Mouse (Mus musculus) G1E (cell line): Measurements from ENCODE around the gene Chm. TPM values are rescaled to one million over a fixed set of nuclear protein-coding genes. Genes with fewer than 3 reads are reported as not detected.

Source experiments
- ATAC-seq: 2 replicates; pipeline ENCODE4 v1.8.0; 2016; ENCODE audit warnings: mild to moderate bottlenecking; ENCODE audit not compliant: insufficient number of reproducible peaks, poor library complexity, low FRiP score, severe bottlenecking; ENCODE audit errors: extremely low read depth
- DNase-seq: peaks from one replicate; pipeline ENCODE4 v3.0.0; 2012; ENCODE audit warnings: low spot score
- H3K27me3 ChIP-seq: 2 replicates; pipeline ENCODE4 v1.6.1; 2012; ENCODE audit warnings: mild to moderate bottlenecking, low read length, inconsistent platforms; ENCODE audit not compliant: insufficient read depth
- H3K36me3 ChIP-seq: replicated peaks from 2 replicates; pipeline ENCODE3; 2012; ENCODE audit warnings: mild to moderate bottlenecking, inconsistent platforms
- H3K4me1 ChIP-seq: 2 replicates; pipeline ENCODE4 v1.6.1; 2012; ENCODE audit warnings: low read depth, low read length, inconsistent platforms, mixed read lengths; ENCODE audit not compliant: insufficient read depth
- H3K4me3 ChIP-seq: 2 replicates; pipeline ENCODE4 v1.5.1; 2012; ENCODE audit warnings: low read depth, mild to moderate bottlenecking, inconsistent platforms, low read length, moderate library complexity, mixed read lengths
- H3K9me3 ChIP-seq: replicated peaks from 2 replicates; pipeline ENCODE4 v1.6.1; 2012; ENCODE audit warnings: inconsistent platforms
- CTCF ChIP-seq: IDR thresholded peaks from 2 replicates; pipeline ENCODE4 v1.5.1; 2012; ENCODE audit warnings: low read depth, low read length, inconsistent platforms, mixed read lengths
- GATA1 ChIP-seq: IDR thresholded peaks from 2 replicates; pipeline ENCODE4 v1.6.1; 2012; ENCODE audit warnings: borderline replicate concordance, low read length, inconsistent platforms, mixed read lengths
- GATA2 ChIP-seq: IDR thresholded peaks from 2 replicates; pipeline ENCODE4 v1.6.1; 2012; ENCODE audit warnings: low read depth, low read length, inconsistent platforms, borderline replicate concordance
- POLR2AphosphoS5 ChIP-seq: IDR thresholded peaks from 2 replicates; pipeline ENCODE4 v1.6.1; 2012; ENCODE audit warnings: low read depth, low read length, inconsistent platforms; ENCODE audit not compliant: insufficient replicate concordance
- TAL1 ChIP-seq: conservative IDR thresholded peaks from 2 replicates; pipeline ENCODE4 v1.6.1; 2012; ENCODE audit warnings: low read depth, low read length, inconsistent platforms, mixed read lengths
- polyA plus RNA-seq: library from polyadenylated mRNA; stranded (reverse); fragments of >175 nt; gene quantifications from 2 replicates; pipeline ENCODE4 v1.2.3, GENCODE M21; 2012
- total RNA-seq, 2 experiments: library from RNA; stranded (forward) in 1 of 2; stranded (reverse) in 1 of 2; fragments of 200-1000 nt in 1 of 2; fragments of >200 nt in 1 of 2; fragmentation: Nextera tagmentation in 1 of 2; gene quantifications; 2 replicates each; pipeline ENCODE4 v1.2.3; 2014 to 2017

Gene Chm
- total and polyA plus RNA-seq, 3 experiments = 0.99 to 37.2 (median 36.5) TPM

GRCm38 (mm10) chrX:113160268-113160860 lies 25.0 kb downstream of the Chm start:
- ATAC-seq (peak; percentile 77), DNase-seq (no peak)
- TF ChIP-seq CTCF (no peak), TAL1 (no peak), GATA1 (no peak), POLR2AphosphoS5 (no peak), GATA2 (no peak)
- H3K9me3 ChIP-seq = no peaks in the 10 kb centered on the region
- no peaks in the 10 kb centered on the region for H3K4me1 ChIP-seq
- H3K4me3 ChIP-seq = no peak overlapping the region
- peaks cover 4% of the 10 kb centered on the region for H3K36me3 ChIP-seq
- H3K27me3 ChIP-seq = no peaks in the 10 kb centered on the region

- Histone ChIP-seq H3K4me3 (no peak overlapping the region), H3K4me1 (no peaks in the 10 kb centered on the region), H3K9me3 (no peaks in the 10 kb centered on the region), H3K36me3 (no peaks in the 10 kb centered on the region), H3K27me3 (no peaks in the 10 kb centered on the region)
- DNase-seq (no peak), ATAC-seq (no peak)
- TF ChIP-seq TAL1 (no peak), GATA2 (no peak), POLR2AphosphoS5 (no peak)
Observed at GRCm38 (mm10) chrX:113084171-113084570, 101.1 kb downstream of the Chm start.

GRCm38 (mm10) chrX:113076053-113076452 lies 109.3 kb downstream of the Chm start:
- Histone ChIP-seq H3K4me3 (no peak overlapping the region), H3K27me3 (no peaks in the 10 kb centered on the region), H3K9me3 (no peaks in the 10 kb centered on the region), H3K4me1 (no peaks in the 10 kb centered on the region), H3K36me3 (peaks cover 2% of the 10 kb centered on the region)
- TF ChIP-seq POLR2AphosphoS5 (no peak), GATA1 (no peak), CTCF (no peak), TAL1 (no peak), GATA2 (no peak)
- ATAC-seq (peak; percentile 66), DNase-seq (no peak)

- Histone ChIP-seq H3K27me3 (no peaks in the 10 kb centered on the region), H3K4me3 (no peak overlapping the region), H3K4me1 (no peaks in the 10 kb centered on the region), H3K36me3 (peaks cover 2% of the 10 kb centered on the region), H3K9me3 (no peaks in the 10 kb centered on the region)
- TF ChIP-seq CTCF (no peak), POLR2AphosphoS5 (no peak), GATA2 (no peak), GATA1 (no peak), TAL1 (no peak)
- ATAC-seq (no peak), DNase-seq (no peak)
Observed at GRCm38 (mm10) chrX:113074823-113075222, 110.5 kb downstream of the Chm start.

GRCm38 (mm10) chrX:113003621-113004020 lies 181.7 kb downstream of the Chm start:
- ATAC-seq (no peak), DNase-seq (no peak)
- Histone ChIP-seq H3K27me3 (no peaks in the 10 kb centered on the region), H3K9me3 (no peaks in the 10 kb centered on the region), H3K4me1 (no peaks in the 10 kb centered on the region), H3K36me3 (no peaks in the 10 kb centered on the region), H3K4me3 (no peak overlapping the region)
- TF ChIP-seq POLR2AphosphoS5 = no peak
- no peak for TF ChIP-seq GATA2
- no peak for TF ChIP-seq TAL1
- no peak for TF ChIP-seq GATA1
- no peak for TF ChIP-seq CTCF

GRCm38 (mm10) chrX:113002192-113002591 lies 183.1 kb downstream of the Chm start:
- no peak for DNase-seq
- no peaks in the 10 kb centered on the region for H3K9me3 ChIP-seq
- no peak overlapping the region for H3K4me3 ChIP-seq
- ATAC-seq = no peak
- no peaks in the 10 kb centered on the region for H3K36me3 ChIP-seq
- no peak for TF ChIP-seq CTCF
- no peak for TF ChIP-seq POLR2AphosphoS5
- TF ChIP-seq GATA1 = no peak
- H3K4me1 ChIP-seq = no peaks in the 10 kb centered on the region
- H3K27me3 ChIP-seq = no peaks in the 10 kb centered on the region

Other genes with a start within 250 kb of the Chm start
- gene Dach2, start 112.0 kb upstream of the Chm start, total RNA-seq (2014; fragmentation: Nextera tagmentation) = 0.38 and 0.49 TPM in 2 replicates
- 0.06 and 0.11 TPM in 2 replicates for gene Dach2, start 112.0 kb upstream of the Chm start, total RNA-seq (2017)
- gene Dach2, start 112.0 kb upstream of the Chm start, polyA plus RNA-seq = not detected in 2 replicates